In the genomic region with DNA sequence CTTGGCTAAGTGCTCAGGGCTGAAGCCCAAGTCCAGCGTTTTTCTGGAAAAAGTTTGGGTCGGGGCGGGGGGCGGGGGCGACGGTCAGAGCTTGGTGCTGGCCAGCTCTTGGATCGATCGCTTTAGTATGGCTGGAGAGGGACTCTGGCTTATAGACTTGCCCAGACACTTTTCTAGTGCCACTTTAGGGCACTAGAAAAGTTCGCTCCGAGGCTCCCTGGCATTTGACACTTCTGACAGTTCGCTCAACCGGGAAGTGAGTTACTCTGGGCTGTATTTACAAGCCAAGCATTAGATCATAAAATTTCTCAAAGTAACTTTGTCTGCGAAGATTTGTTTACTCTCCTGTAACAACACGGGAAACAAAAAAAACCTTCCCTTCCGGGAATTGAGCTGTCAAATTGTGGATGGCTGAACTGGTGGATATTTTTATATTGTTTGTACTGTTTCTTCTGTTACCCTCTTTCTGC, we compare ENCODE assay signal across 8 mouse cellular contexts. TPM values are rescaled to one million over a fixed set of nuclear protein-coding genes. Genes with fewer than 3 reads are reported as not detected.
DNase-seq lines count a peak whose midpoint lies in the region; ATAC-seq and TF ChIP-seq lines count a peak whose summit lies in the region.
"Had no signal": no experiment of that assay in that cellular context is flagged by ENCODE, and none has a peak within 500 bp of the region (broad histone marks: within the 10 kb centered on the region; RNA-seq: fewer than 3 reads in every experiment).

No protein-coding gene starts in this region.

- no peak for TF ChIP-seq CTCF in liver, embryonic 14.5 days (IDR thresholded peaks at IDR 0.05; ENCODE audit: low read depth)

- H3K4me2 ChIP-seq in embryonic facial prominence, embryonic 12.5 days (replicated peaks) = peak overlapping the region; percentile 80
- H3K4me2 ChIP-seq in hindbrain, embryonic 12.5 days (replicated peaks) = peak overlapping the region; percentile 60
- peak overlapping the region; percentile 67 for H3K4me2 ChIP-seq in liver, embryonic 14.5 days (ENCODE audit: low read depth)
- peak overlapping the region; percentile 88 for H3K4me2 ChIP-seq in neural tube, embryonic 15.5 days

- H3K36me3 ChIP-seq in ES-E14 (ENCODE audit: control insufficient read depth, insufficient read depth, low read length, poor library complexity, severe bottlenecking) = no peaks in the 10 kb centered on the region
- no peaks in the 10 kb centered on the region for H3K36me3 ChIP-seq in embryonic facial prominence, embryonic 12.5 days
- no peaks in the 10 kb centered on the region for H3K36me3 ChIP-seq in hindbrain, embryonic 12.5 days
- H3K36me3 ChIP-seq in liver, embryonic 14.5 days (replicated peaks; ENCODE audit: control insufficient read depth, insufficient read depth, low read depth) = no peaks in the 10 kb centered on the region
- H3K36me3 ChIP-seq in neural tube, embryonic 15.5 days = no peaks in the 10 kb centered on the region

- peak overlapping the region; percentile 1 to 33; a peak in 2 of 4 replicates for H3K4me3 ChIP-seq in ES-E14 (ENCODE audit: insufficient read depth in 1 of 2, low read depth in 1 of 2, low read length in 2 of 2, poor library complexity in 1 of 2, severe bottlenecking in 1 of 2)
- H3K4me3 ChIP-seq in embryonic facial prominence, embryonic 12.5 days = peak overlapping the region; percentile 38
- H3K4me3 ChIP-seq in hindbrain, embryonic 12.5 days = peak overlapping the region; percentile 31
- peak overlapping the region; percentile 44 to 75 for H3K4me3 ChIP-seq in liver, embryonic 14.5 days (ENCODE audit: insufficient read depth in 1 of 2, low read depth in 2 of 2, low read length in 2 of 2)
- peak overlapping the region; percentile 37 for H3K4me3 ChIP-seq in neural tube, embryonic 15.5 days (replicated peaks)

- no peak overlapping the region for H3K9ac ChIP-seq in ES-E14 (ENCODE audit: insufficient read depth, low read depth, low read length, poor library complexity, severe bottlenecking)
- H3K9ac ChIP-seq in embryonic facial prominence, embryonic 12.5 days = peak overlapping the region; percentile 25
- H3K9ac ChIP-seq in hindbrain, embryonic 12.5 days = peak overlapping the region; percentile 42
- H3K9ac ChIP-seq in liver, embryonic 14.5 days (replicated peaks) = no peak overlapping the region
- H3K9ac ChIP-seq in neural tube, embryonic 15.5 days (replicated peaks) = peak overlapping the region; percentile 47; the same call in 1 of the 2 replicates

- H3K27me3 ChIP-seq in embryonic facial prominence, embryonic 12.5 days = 0 out of 2 replicates have a peak, but pooled peaks cover 3% of the 10 kb centered on the region
- peaks cover 5% of the 10 kb centered on the region; the same call in 1 of the 2 replicates for H3K27me3 ChIP-seq in hindbrain, embryonic 12.5 days
- no peaks in the 10 kb centered on the region for H3K27me3 ChIP-seq in liver, embryonic 14.5 days (ENCODE audit: control insufficient read depth, insufficient read depth, low read length)
- H3K27me3 ChIP-seq in neural tube, embryonic 15.5 days (replicated peaks) = peaks cover 3% of the 10 kb centered on the region; the same call in 1 of the 2 replicates

- no peak for TF ChIP-seq EP300 in liver, embryonic 14.5 days (IDR thresholded peaks at IDR 0.05; ENCODE audit: low read depth)

- in situ Hi-C loops in ES-E14 (cut with MboI; ENCODE audit: low sequenced_read_pairs in 2 of 2, unreplicated experiment in 2 of 2) = no loop called here

- H3K9me3 ChIP-seq in ES-E14 (ENCODE audit: control insufficient read depth, insufficient read depth, low read depth, low read length) = no peaks in the 10 kb centered on the region
- no peaks in the 10 kb centered on the region for H3K9me3 ChIP-seq in embryonic facial prominence, embryonic 12.5 days
- no peaks in the 10 kb centered on the region for H3K9me3 ChIP-seq in hindbrain, embryonic 12.5 days (replicated peaks)
- no peaks in the 10 kb centered on the region for H3K9me3 ChIP-seq in liver, embryonic 14.5 days (ENCODE audit: control insufficient read depth, low read length)
- no peaks in the 10 kb centered on the region for H3K9me3 ChIP-seq in neural tube, embryonic 15.5 days (replicated peaks)

- no peak for DNase-seq in ES-E14 (ENCODE audit: low read depth, low spot score)
- DNase-seq in liver, embryonic 14.5 days (ENCODE audit: low read depth in 3 of 3, low spot score in 3 of 3) = no peak
- no peak for DNase-seq in adrenal gland, postnatal 25 days

- no peak for ATAC-seq in embryonic facial prominence, embryonic 12.5 days (ENCODE audit: insufficient number of reproducible peaks, insufficient read depth, low FRiP score, low TSS enrichment)
- ATAC-seq in hindbrain, embryonic 12.5 days (ENCODE audit: low FRiP score) = 0 out of 2 replicates have a peak, but pooled peaks have one; percentile 2
- ATAC-seq in liver, embryonic 14.5 days (ENCODE audit: insufficient read depth) = no peak
- peak; percentile 61; the same call in 1 of the 2 replicates for ATAC-seq in neural tube, embryonic 15.5 days (ENCODE audit: low FRiP score)
- no peak for ATAC-seq in frontal cortex, adult (ENCODE audit: low TSS enrichment)

- WGBS in embryonic facial prominence, embryonic 12.5 days = 16% methylated on average over 15 of the region's 15 CpGs
- WGBS in hindbrain, embryonic 12.5 days = 14% methylated on average over 15 of the region's 15 CpGs
- 4% methylated on average over 15 of the region's 15 CpGs for WGBS in liver, embryonic 14.5 days (ENCODE audit: insufficient replicate concordance)
- 14% methylated on average over 15 of the region's 15 CpGs for WGBS in neural tube, embryonic 15.5 days

- 0 out of 4 replicates have a peak, but pooled peaks cover 0 to 3% of the 10 kb centered on the region in 2 experiments for H3K4me1 ChIP-seq in ES-E14 (ENCODE audit: control insufficient read depth in 2 of 2, insufficient read depth in 2 of 2, low read length in 2 of 2, poor library complexity in 1 of 2)
- H3K4me1 ChIP-seq in embryonic facial prominence, embryonic 12.5 days = 0 out of 2 replicates have a peak, but pooled peaks cover 6% of the 10 kb centered on the region
- H3K4me1 ChIP-seq in hindbrain, embryonic 12.5 days = peaks cover 13% of the 10 kb centered on the region
- H3K4me1 ChIP-seq in liver, embryonic 14.5 days (replicated peaks; ENCODE audit: control insufficient read depth in 2 of 2, insufficient read depth in 2 of 2, low read length in 1 of 2) = peaks cover 0 to 3% of the 10 kb centered on the region in 2 experiments; a peak in 1 of 4 replicates
- H3K4me1 ChIP-seq in neural tube, embryonic 15.5 days = peaks cover 13% of the 10 kb centered on the region; the same call in 1 of the 2 replicates

- H3K27ac ChIP-seq in ES-E14 (ENCODE audit: insufficient read depth, low read depth, low read length, poor library complexity, severe bottlenecking) = no peak overlapping the region
- H3K27ac ChIP-seq in embryonic facial prominence, embryonic 12.5 days = no peak overlapping the region
- H3K27ac ChIP-seq in hindbrain, embryonic 12.5 days = no peak overlapping the region
- no peak overlapping the region for H3K27ac ChIP-seq in liver, embryonic 14.5 days
- no peak overlapping the region for H3K27ac ChIP-seq in neural tube, embryonic 15.5 days (replicated peaks)

TF ChIP-seq in ES-E14, 5 proteins besides CTCF, POLR2A, EP300 and RAD21:
- TF ChIP-seq ZC3H11A (IDR thresholded peaks at IDR 0.05; ENCODE audit: borderline replicate concordance, low read depth, low read length) (no peak), ZNF384 (IDR thresholded peaks at IDR 0.05; ENCODE audit: low read depth, low read length) (no peak), HCFC1 (IDR thresholded peaks at IDR 0.05; ENCODE audit: borderline replicate concordance, insufficient read depth, low read length) (no peak), MAFK (IDR thresholded peaks at IDR 0.05; ENCODE audit: insufficient read depth, low read depth, low read length) (no peak), CHD2 (IDR thresholded peaks at IDR 0.05; ENCODE audit: low read depth, low read length) (no peak)

RNA-seq across cellular contexts. Expression of gene Fas, which starts 0.4 kb away (rescaled TPM):
- 3.1 and 3.2 TPM in 2 replicates for total RNA-seq in ES-E14 (2012; rRNA removed)
- polyA plus RNA-seq in embryonic facial prominence, embryonic 12.5 days (2016; fragmentation: Nextera tagmentation; extraction: Ambion mirVana) = 2.3 and 3.6 TPM in 2 replicates
- polyA plus RNA-seq in hindbrain, embryonic 12.5 days (2016; fragmentation: Nextera tagmentation; extraction: Ambion mirVana) = 1.4 and 1.6 TPM in 2 replicates
- 0.37 and 0.99 TPM in 2 replicates for polyA plus RNA-seq in liver, embryonic 14.5 days (2012; rRNA removed)
- 2.1 and 3.2 TPM in 2 replicates for polyA plus RNA-seq in liver, embryonic 14.5 days (2014; fragmentation: Nextera tagmentation; extraction: Ambion mirVana)
- 1.4 and 2.1 TPM in 2 replicates for polyA plus RNA-seq in neural tube, embryonic 15.5 days (2015; fragmentation: Nextera tagmentation; extraction: Ambion mirVana)
- 6.7 and 8.3 TPM in 2 replicates for total RNA-seq in adrenal gland, postnatal 25 days (2021)

RNA-seq across cellular contexts. Expression of gene Acta2, which starts 35.5 kb away (rescaled TPM):
- 180 and 421 TPM in 2 replicates for total RNA-seq in ES-E14 (2012; rRNA removed)
- 104 and 114 TPM in 2 replicates for polyA plus RNA-seq in embryonic facial prominence, embryonic 12.5 days (2016; fragmentation: Nextera tagmentation; extraction: Ambion mirVana)
- 45.1 and 90.0 TPM in 2 replicates for polyA plus RNA-seq in hindbrain, embryonic 12.5 days (2016; fragmentation: Nextera tagmentation; extraction: Ambion mirVana)
- polyA plus RNA-seq in liver, embryonic 14.5 days (2012; rRNA removed) = 11.2 and 12.8 TPM in 2 replicates
- polyA plus RNA-seq in liver, embryonic 14.5 days (2014; fragmentation: Nextera tagmentation; extraction: Ambion mirVana) = 7.5 and 11.9 TPM in 2 replicates
- 21.1 and 200 TPM in 2 replicates for polyA plus RNA-seq in neural tube, embryonic 15.5 days (2015; fragmentation: Nextera tagmentation; extraction: Ambion mirVana)
- total RNA-seq in adrenal gland, postnatal 25 days (2021) = 22.6 and 26.8 TPM in 2 replicates
- total RNA-seq: common myeloid progenitor, adult 5-6 weeks had no signal

Comparison
In these comparisons a context has a peak if more than half of its experiments do, and no peak if none do; other contexts are left out.
1. H3K9ac ChIP-seq: peak in embryonic facial prominence, embryonic 12.5 days (single experiment), hindbrain, embryonic 12.5 days (single experiment) and neural tube, embryonic 15.5 days (single experiment); none in ES-E14 (single experiment) and liver, embryonic 14.5 days (single experiment).
2. ATAC-seq: peak in hindbrain, embryonic 12.5 days (single experiment) and neural tube, embryonic 15.5 days (single experiment); none in embryonic facial prominence, embryonic 12.5 days (single experiment), liver, embryonic 14.5 days (single experiment) and frontal cortex, adult (single experiment).
3. Peak in every context shown above with its lines, with median percentiles within 50 percentile points of each other: H3K4me3 ChIP-seq and H3K4me2 ChIP-seq.